8 mouse cellular contexts compared by ENCODE assay signal in genomic region chr11:55032286-55032685, GRCm38 (mm10). TPM values are rescaled to one million over a fixed set of nuclear protein-coding genes. Genes with fewer than 3 reads are reported as not detected.
DNase-seq lines count a peak whose midpoint lies in the region; ATAC-seq and TF ChIP-seq lines count a peak whose summit lies in the region.

No protein-coding gene starts in this region.

- H3K27ac ChIP-seq in thymus, adult 2 months (ENCODE audit: control insufficient read depth, insufficient read depth, low read length), result peak overlapping the region; percentile 58; the same call in 1 of the 2 replicates
- H3K27ac ChIP-seq in liver, embryonic 11.5 days (ENCODE audit: low read depth, low read length), result no peak overlapping the region; the same call in 1 of the 2 replicates

- H3K4me3 ChIP-seq in erythroblast, embryonic 14.5 days (replicated peaks), result peak overlapping the region; percentile 67
- H3K4me3 ChIP-seq in thymus, adult 2 months (ENCODE audit: control insufficient read depth, insufficient read depth, low read length), result peak overlapping the region; percentile 94
- H3K4me3 ChIP-seq in liver, embryonic 11.5 days (ENCODE audit: low read depth, low read length), result peak overlapping the region; percentile 71

- 13% methylated on average over 5 of the region's 5 CpGs for WGBS in thymus, adult 2 months
- 18% methylated on average over 5 of the region's 5 CpGs for WGBS in liver, embryonic 11.5 days

- no peak for TF ChIP-seq POLR2A in thymus, adult 2 months (IDR thresholded peaks at IDR 0.05; ENCODE audit: control insufficient read depth, extremely low read depth, insufficient read depth, low read length, poor library complexity)

- peaks cover 16% of the 10 kb centered on the region for H3K4me1 ChIP-seq in erythroblast, embryonic 14.5 days (ENCODE audit: control insufficient read depth)
- H3K4me1 ChIP-seq in thymus, adult 2 months (replicated peaks; ENCODE audit: control insufficient read depth, insufficient read depth, low read length), result peaks cover 24% of the 10 kb centered on the region
- peaks cover 31% of the 10 kb centered on the region for H3K4me1 ChIP-seq in liver, embryonic 11.5 days (replicated peaks; ENCODE audit: control insufficient read depth, insufficient read depth, low read length)

- no peak for ATAC-seq in erythroblast, adult 5-6 weeks (replicated peaks; ENCODE audit: low FRiP score, poor library complexity, severe bottlenecking)
- no peak for ATAC-seq in liver, embryonic 11.5 days (replicated peaks; ENCODE audit: low FRiP score)

- H3K27me3 ChIP-seq in erythroblast, embryonic 14.5 days (ENCODE audit: control insufficient read depth), result peaks cover 3% of the 10 kb centered on the region; the same call in 1 of the 2 replicates
- no peaks in the 10 kb centered on the region for H3K27me3 ChIP-seq in thymus, adult 2 months (ENCODE audit: control insufficient read depth, insufficient read depth, low read length)
- peaks cover 5% of the 10 kb centered on the region for H3K27me3 ChIP-seq in liver, embryonic 11.5 days (replicated peaks; ENCODE audit: control insufficient read depth, insufficient read depth, low read length)

- H3K36me3 ChIP-seq in erythroblast, embryonic 14.5 days (ENCODE audit: control insufficient read depth), result no peaks in the 10 kb centered on the region
- no peaks in the 10 kb centered on the region for H3K36me3 ChIP-seq in thymus, adult 2 months (ENCODE audit: control insufficient read depth, insufficient read depth, low read length)
- no peaks in the 10 kb centered on the region for H3K36me3 ChIP-seq in liver, embryonic 11.5 days (ENCODE audit: control insufficient read depth, insufficient read depth, low read length)

- H3K9me3 ChIP-seq in erythroblast, embryonic 14.5 days (ENCODE audit: control insufficient read depth, low read length), result no peaks in the 10 kb centered on the region
- no peaks in the 10 kb centered on the region for H3K9me3 ChIP-seq in liver, embryonic 11.5 days (ENCODE audit: control insufficient read depth, low read length)

- peak overlapping the region; percentile 95 for H3K4me2 ChIP-seq in liver, embryonic 11.5 days

- DNase-seq in thymus, adult 2 months, result no peak
- DNase-seq in thymus, postnatal 14 days, result no peak
- no peak for DNase-seq in liver, embryonic 11.5 days (ENCODE audit: low spot score)
- DNase-seq in frontal cortex, adult 2 months (ENCODE audit: extremely low spot score in 1 of 2, low spot score in 1 of 2), result no peak
- DNase-seq in cerebellum, adult 11-12 months, result no peak
- no peak for DNase-seq in urinary bladder, adult 2 months (ENCODE audit: low spot score)

- peak overlapping the region; percentile 44; the same call in 1 of the 2 replicates for H3K9ac ChIP-seq in liver, embryonic 11.5 days (ENCODE audit: low read depth, low read length)

- TF ChIP-seq CTCF in thymus, adult 2 months (IDR thresholded peaks at IDR 0.05; ENCODE audit: borderline replicate concordance, control insufficient read depth, extremely low read depth, insufficient read depth, low read length, poor library complexity), result no peak

RNA-seq across cellular contexts. Expression of gene Anxa6, which starts 1.0 kb away (rescaled TPM):
- polyA plus RNA-seq in erythroblast, embryonic 14.5 days (2012), result 0.23 and 0.47 TPM in 2 replicates
- total RNA-seq in erythroblast, adult 5-6 weeks (2015; ENCODE audit: low replicate concordance), result 9.2 and 10.4 TPM in 2 replicates
- 12.7 and 14.0 TPM in 2 replicates for total RNA-seq in erythroblast, adult 5-6 weeks (2017; ENCODE audit: low replicate concordance)
- 121 and 130 TPM in 2 replicates for polyA plus RNA-seq in thymus, adult 2 months (2012; rRNA removed)
- polyA plus RNA-seq in liver, embryonic 11.5 days (2014; fragmentation: Nextera tagmentation; extraction: Ambion mirVana), result 78.5 and 86.6 TPM in 2 replicates
- polyA plus RNA-seq in frontal cortex, adult 2 months (2012; rRNA removed), result 76.6 and 76.8 TPM in 2 replicates
- 204 and 234 TPM in 2 replicates for polyA plus RNA-seq in urinary bladder, adult 2 months (2012; rRNA removed)

RNA-seq across cellular contexts. Expression of gene Ccdc69, which starts 45.6 kb away (rescaled TPM):
- polyA plus RNA-seq in erythroblast, embryonic 14.5 days (2012), result not detected in 2 replicates
- total RNA-seq in erythroblast, adult 5-6 weeks (2015; ENCODE audit: low replicate concordance), result 3.1 and 6.7 TPM in 2 replicates
- total RNA-seq in erythroblast, adult 5-6 weeks (2017; ENCODE audit: low replicate concordance), result 6.0 and 6.6 TPM in 2 replicates
- 13.9 and 16.5 TPM in 2 replicates for polyA plus RNA-seq in thymus, adult 2 months (2012; rRNA removed)
- polyA plus RNA-seq in liver, embryonic 11.5 days (2014; fragmentation: Nextera tagmentation; extraction: Ambion mirVana), result 1.2 and 1.4 TPM in 2 replicates
- polyA plus RNA-seq in frontal cortex, adult 2 months (2012; rRNA removed), result 0.94 and 1.2 TPM in 2 replicates
- 29.0 and 33.3 TPM in 2 replicates for polyA plus RNA-seq in urinary bladder, adult 2 months (2012; rRNA removed)

Comparison
In these comparisons a context has a peak if more than half of its experiments do, and no peak if none do; other contexts are left out.
1. RNA of gene Anxa6, which starts 1.0 kb away (polyA plus RNA-seq): 204 to 234 TPM in urinary bladder, adult 2 months, 121 to 130 TPM in thymus, adult 2 months, 78.5 to 86.6 TPM in liver, embryonic 11.5 days and 76.6 to 76.8 TPM in frontal cortex, adult 2 months; 0.23 to 0.47 TPM in erythroblast, embryonic 14.5 days; every median in the first group is over 10 times any median in the second.
2. Peak in every context shown above with its lines, with median percentiles within 50 percentile points of each other: H3K4me3 ChIP-seq.